11 mouse cellular contexts compared by ENCODE assay signal in the genomic region with DNA sequence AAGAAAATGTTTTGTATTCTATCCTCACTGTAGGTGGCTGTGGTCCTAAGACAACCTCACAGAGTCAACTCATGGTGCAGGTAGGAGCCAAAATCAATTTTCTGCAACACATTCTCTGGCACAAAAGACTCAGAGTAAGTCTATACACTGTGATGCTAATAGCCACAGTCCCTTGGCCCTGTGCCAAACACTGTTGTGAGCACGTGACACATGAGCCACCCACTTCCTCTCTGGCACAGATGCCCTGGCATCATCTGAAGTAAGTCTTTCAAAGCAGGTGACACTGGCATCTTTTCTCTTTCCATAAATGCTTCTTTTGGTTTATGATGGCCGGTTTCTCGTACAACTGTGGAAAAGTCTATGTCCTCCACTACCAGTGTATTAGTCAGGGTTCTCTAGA. TPM values are rescaled to one million over a fixed set of nuclear protein-coding genes. Genes with fewer than 3 reads are reported as not detected.
DNase-seq lines count a peak whose midpoint lies in the region; ATAC-seq and TF ChIP-seq lines count a peak whose summit lies in the region.
"Had no signal": no experiment of that assay in that cellular context is flagged by ENCODE, and none has a peak within 500 bp of the region (broad histone marks: within the 10 kb centered on the region; RNA-seq: fewer than 3 reads in every experiment).

No protein-coding gene starts in this region.

- peak; percentile 80 for ATAC-seq in inflammation-experienced regulatory T-cells, adult 6 months
- ATAC-seq in midbrain, embryonic 13.5 days = no peak
- no peak for ATAC-seq in hindbrain, embryonic 13.5 days (ENCODE audit: low FRiP score)

- TF ChIP-seq CTCF in spleen, adult 2 months (IDR thresholded peaks at IDR 0.05; ENCODE audit: extremely low read depth, insufficient read depth, insufficient read length, insufficient replicate concordance) = no peak

- peaks cover 7% of the 10 kb centered on the region; the same call in 1 of the 2 replicates for H3K4me1 ChIP-seq in spleen, adult 2 months (ENCODE audit: control insufficient read depth, insufficient read depth, insufficient read length)
- no peaks in the 10 kb centered on the region for H3K4me1 ChIP-seq in midbrain, embryonic 13.5 days (replicated peaks)
- H3K4me1 ChIP-seq in hindbrain, embryonic 13.5 days (replicated peaks) = peaks cover 6% of the 10 kb centered on the region; the same call in 1 of the 2 replicates

- DNase-seq in layer of hippocampus, adult 18-20 months (ENCODE audit: low spot score in 2 of 2) = peak; percentile 5 to 30
- DNase-seq in layer of hippocampus, postnatal 36 days = no peak
- peak; percentile 77 to 84 for DNase-seq in CD8-positive naive resting alpha-beta T cell, adult 2 months (ENCODE audit: low read depth in 2 of 2, low spot score in 2 of 2)
- DNase-seq in spleen, adult 2 months (ENCODE audit: low read depth in 1 of 2, low spot score in 2 of 2) = peak; percentile 83 to 84
- DNase-seq in c-Kit-positive CD71-positive TER-119-positive erythroid progenitor cells, embryonic 14.5 days (ENCODE audit: low spot score) = no peak

- no peak for TF ChIP-seq POLR2A in spleen, adult 2 months (IDR thresholded peaks at IDR 0.05; ENCODE audit: low read depth, low read length)

- 48% methylated on average over 3 of the region's 3 CpGs for WGBS in spleen, adult 2 months
- WGBS in midbrain, embryonic 13.5 days = 70% methylated on average over 3 of the region's 3 CpGs
- 71% methylated on average over 3 of the region's 3 CpGs for WGBS in hindbrain, embryonic 13.5 days

- H3K9ac ChIP-seq in midbrain, embryonic 13.5 days (replicated peaks) = no peak overlapping the region
- no peak overlapping the region for H3K9ac ChIP-seq in hindbrain, embryonic 13.5 days

- no peaks in the 10 kb centered on the region for H3K9me3 ChIP-seq in midbrain, embryonic 13.5 days
- H3K9me3 ChIP-seq in hindbrain, embryonic 13.5 days = no peaks in the 10 kb centered on the region

- no peak overlapping the region for H3K4me2 ChIP-seq in midbrain, embryonic 13.5 days (replicated peaks)
- H3K4me2 ChIP-seq in hindbrain, embryonic 13.5 days = no peak overlapping the region

- no peak overlapping the region for H3K4me3 ChIP-seq in spleen, adult 2 months (ENCODE audit: extremely low read depth, insufficient read depth, insufficient read length)
- H3K4me3 ChIP-seq in midbrain, embryonic 13.5 days (replicated peaks) = no peak overlapping the region
- H3K4me3 ChIP-seq in hindbrain, embryonic 13.5 days = no peak overlapping the region
- H3K4me3 ChIP-seq: heart, adult 2 months; layer of hippocampus, adult 2 months had no signal

- no peaks in the 10 kb centered on the region for H3K27me3 ChIP-seq in spleen, adult 2 months (ENCODE audit: control insufficient read depth, insufficient read depth, low read length)
- H3K27me3 ChIP-seq in midbrain, embryonic 13.5 days = no peaks in the 10 kb centered on the region
- no peaks in the 10 kb centered on the region for H3K27me3 ChIP-seq in hindbrain, embryonic 13.5 days

- no peaks in the 10 kb centered on the region for H3K36me3 ChIP-seq in spleen, adult 2 months (ENCODE audit: control insufficient read depth, insufficient read depth, low read length)
- no peaks in the 10 kb centered on the region for H3K36me3 ChIP-seq in midbrain, embryonic 13.5 days
- no peaks in the 10 kb centered on the region for H3K36me3 ChIP-seq in hindbrain, embryonic 13.5 days

- H3K27ac ChIP-seq in spleen, adult 2 months (ENCODE audit: insufficient read depth, low read length) = no peak overlapping the region
- no peak overlapping the region for H3K27ac ChIP-seq in midbrain, embryonic 13.5 days
- H3K27ac ChIP-seq in hindbrain, embryonic 13.5 days = no peak overlapping the region
- H3K27ac ChIP-seq: heart, adult 2 months; layer of hippocampus, adult 2 months; macrophage had no signal

RNA-seq across cellular contexts. Expression of gene Tagap, which starts 23.4 kb away (rescaled TPM):
- 1 to 10 TPM; 4.8 to 6.0 TPM for total RNA-seq in layer of hippocampus, adult 18-20 months (2021)
- 1 to 10 TPM; 4.9 to 5.4 TPM for total RNA-seq in layer of hippocampus, postnatal 36 days (2021)
- 100 to 1,000 TPM in 1 of 3 experiments, 10 to 100 TPM in 2; 81.6 to 107 (median 90.7) TPM for polyA plus RNA-seq in inflammation-experienced regulatory T-cells, adult 6 months (2017; shearing (Covaris generic))
- 14.6 and 16.8 TPM in 2 replicates for polyA plus RNA-seq in spleen, adult 2 months (2012; rRNA removed)
- 0.44 and 0.62 TPM in 2 replicates for polyA plus RNA-seq in midbrain, embryonic 13.5 days (2015; fragmentation: Nextera tagmentation; extraction: Ambion mirVana)
- polyA plus RNA-seq in hindbrain, embryonic 13.5 days (2015; fragmentation: Nextera tagmentation; extraction: Ambion mirVana) = 0.53 and 0.63 TPM in 2 replicates

RNA-seq across cellular contexts. Expression of gene Rsph3a, which starts 43.1 kb away (rescaled TPM):
- total RNA-seq in layer of hippocampus, adult 18-20 months (2021) = 10 to 100 TPM; 44.3 to 45.8 TPM
- total RNA-seq in layer of hippocampus, postnatal 36 days (2021) = 10 to 100 TPM; 33.3 to 47.6 TPM
- polyA plus RNA-seq in inflammation-experienced regulatory T-cells, adult 6 months (2017; shearing (Covaris generic)) = 10 to 100 TPM; 17.7 to 30.0 (median 23.4) TPM
- 27.1 and 37.2 TPM in 2 replicates for polyA plus RNA-seq in spleen, adult 2 months (2012; rRNA removed)
- polyA plus RNA-seq in midbrain, embryonic 13.5 days (2015; fragmentation: Nextera tagmentation; extraction: Ambion mirVana) = 67.8 and 75.5 TPM in 2 replicates
- polyA plus RNA-seq in hindbrain, embryonic 13.5 days (2015; fragmentation: Nextera tagmentation; extraction: Ambion mirVana) = 69.8 and 77.4 TPM in 2 replicates

Comparison
In these comparisons a context has a peak if more than half of its experiments do, and no peak if none do; other contexts are left out.
1. DNase-seq: peak in layer of hippocampus, adult 18-20 months (2 of 2), CD8-positive naive resting alpha-beta T cell, adult 2 months (2 of 2) and spleen, adult 2 months (2 of 2); none in layer of hippocampus, postnatal 36 days (0 of 2) and c-Kit-positive CD71-positive TER-119-positive erythroid progenitor cells, embryonic 14.5 days (single experiment).